Mouse (Mus musculus): ENCODE measurements around the gene Ripor3.

DNA sequence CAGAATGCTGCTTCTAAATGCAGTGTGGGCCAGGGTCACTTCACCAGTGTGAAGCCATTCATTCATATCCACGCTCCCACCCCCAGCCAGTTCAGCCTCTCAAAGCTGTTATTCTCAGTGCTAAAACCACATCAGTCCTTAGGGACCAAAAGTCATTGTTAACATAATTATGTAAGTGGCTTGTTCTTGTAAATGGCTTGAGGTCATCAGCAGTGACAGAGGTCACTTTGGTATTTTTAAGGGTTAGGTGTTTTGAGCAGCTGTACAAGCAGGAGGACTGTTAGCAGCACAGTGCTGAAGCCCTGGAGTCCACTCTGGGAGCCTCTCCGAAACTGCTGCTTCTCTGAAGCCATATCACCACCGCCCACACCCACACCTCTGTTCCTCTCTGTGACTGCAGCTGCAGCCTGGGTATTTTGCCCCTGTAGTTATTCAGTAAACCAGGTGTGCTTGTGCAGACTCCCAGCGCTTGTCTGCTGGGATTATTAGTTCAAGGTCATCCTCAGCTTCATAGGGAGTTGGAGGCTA, 51.0 kb downstream of the Ripor3 start:
- TF ChIP-seq CTCF (IDR thresholded peaks at IDR 0.05; ENCODE audit: low read depth, low read length) (no peak), POLR2A (IDR thresholded peaks at IDR 0.05; ENCODE audit: insufficient read depth, low read length) (no peak)
